11 mouse cellular contexts compared by ENCODE assay signal in genomic region chr2:145850779-145851178, GRCm38 (mm10). TPM values are rescaled to one million over a fixed set of nuclear protein-coding genes. Genes with fewer than 3 reads are reported as not detected.
A peak's percentile ranks its signal among the peaks of the same experiment; 100 is the strongest.
DNase-seq lines count a peak whose midpoint lies in the region; ATAC-seq and TF ChIP-seq lines count a peak whose summit lies in the region.
"Had no signal": no experiment of that assay in that cellular context is flagged by ENCODE, and none has a peak within 500 bp of the region (broad histone marks: within the 10 kb centered on the region; RNA-seq: fewer than 3 reads in every experiment).

No protein-coding gene starts in this region.

- no peak for TF ChIP-seq POLR2A in embryonic fibroblast, embryonic 13.5 days (IDR thresholded peaks at IDR 0.05; ENCODE audit: low read depth, low read length)

- H3K4me1 ChIP-seq in embryonic fibroblast, embryonic 13.5 days (ENCODE audit: control insufficient read depth, insufficient read depth, low read length) = peaks cover 4% of the 10 kb centered on the region
- 0 out of 2 replicates have a peak, but pooled peaks cover 5% of the 10 kb centered on the region for H3K4me1 ChIP-seq in liver, embryonic 12.5 days

- H3K9ac ChIP-seq in liver, embryonic 12.5 days = no peak overlapping the region

- 60% methylated on average over 4 of the region's 4 CpGs for WGBS in liver, embryonic 12.5 days (ENCODE audit: insufficient replicate concordance)

- no peaks in the 10 kb centered on the region for H3K36me3 ChIP-seq in liver, embryonic 12.5 days

- peak overlapping the region; percentile 3; the same call in 1 of the 2 replicates for H3K27ac ChIP-seq in embryonic fibroblast, embryonic 13.5 days (ENCODE audit: insufficient read depth, low read length)
- no peak overlapping the region for H3K27ac ChIP-seq in liver, embryonic 12.5 days
- H3K27ac ChIP-seq: hindbrain, postnatal 0 days had no signal

- no peak overlapping the region for H3K4me3 ChIP-seq in embryonic fibroblast, embryonic 13.5 days (ENCODE audit: insufficient read depth, low read length)
- H3K4me3 ChIP-seq in liver, embryonic 12.5 days = no peak overlapping the region
- H3K4me3 ChIP-seq: megakaryocyte, embryonic 14.5 days had no signal

- peak; percentile 54 for DNase-seq in layer of hippocampus, adult 9-11 months
- no peak for DNase-seq in layer of hippocampus, postnatal 10 days (ENCODE audit: low spot score in 2 of 2)
- peak; percentile 32 for DNase-seq in embryo, embryonic 10.5 days (ENCODE audit: low spot score)
- DNase-seq in cerebellum, adult 8-10 months = no peak
- no peak for DNase-seq in spleen, postnatal 4 days (ENCODE audit: low spot score in 2 of 2)
- no peak for DNase-seq in layer of hippocampus, adult 9-10 months (ENCODE audit: low spot score)
- DNase-seq: thymus, postnatal 36 days had no signal

- 0 out of 2 replicates have a peak, but pooled peaks have one; percentile 46 for ATAC-seq in liver, embryonic 12.5 days
- ATAC-seq: hindbrain, postnatal 0 days had no signal

- no peaks in the 10 kb centered on the region for H3K9me3 ChIP-seq in liver, embryonic 12.5 days (replicated peaks)

- H3K4me2 ChIP-seq in liver, embryonic 12.5 days = no peak overlapping the region

- no peak for TF ChIP-seq CTCF in embryonic fibroblast, embryonic 13.5 days (IDR thresholded peaks at IDR 0.05; ENCODE audit: borderline replicate concordance, insufficient read depth, low read length)

- H3K27me3 ChIP-seq in liver, embryonic 12.5 days (replicated peaks) = no peaks in the 10 kb centered on the region

RNA-seq across cellular contexts. Expression of gene Naa20, which starts 51.1 kb away (rescaled TPM):
- total RNA-seq in layer of hippocampus, postnatal 10 days (2021) = 10 to 100 TPM; 62.3 to 69.6 TPM
- polyA plus RNA-seq in embryonic fibroblast, embryonic 13.5 days (2011; ENCODE audit: insufficient read length, low read depth, missing spikeins) = 107 and 122 TPM in 2 replicates
- 85.9 and 92.8 TPM in 2 replicates for polyA plus RNA-seq in liver, embryonic 12.5 days (2016; fragmentation: Nextera tagmentation; extraction: Ambion mirVana)

Comparison
In these comparisons a context has a peak if more than half of its experiments do, and no peak if none do; other contexts are left out.
1. DNase-seq: peak in layer of hippocampus, adult 9-11 months (single experiment) and embryo, embryonic 10.5 days (single experiment); none in layer of hippocampus, postnatal 10 days (0 of 2), cerebellum, adult 8-10 months (single experiment), spleen, postnatal 4 days (0 of 2) and layer of hippocampus, adult 9-10 months (single experiment).